Mouse (Mus musculus) testis, adult 2 months (tissue): ENCODE measurements around the gene Rbfox3. TPM values are rescaled to one million over a fixed set of nuclear protein-coding genes. Genes with fewer than 3 reads are reported as not detected.

Source experiments
- H3K27ac ChIP-seq: fragments of 200-500 bp; 2 replicates; pipeline ENCODE4 v1.5.1; 2012; ENCODE audit warnings: low read depth, low read length; ENCODE audit not compliant: control insufficient read depth, insufficient read depth
- H3K27me3 ChIP-seq: fragments of 200-500 bp; 2 replicates; pipeline ENCODE4 v1.6.1; 2012; ENCODE audit warnings: mild to moderate bottlenecking, low read length, moderate library complexity; ENCODE audit not compliant: control insufficient read depth, insufficient read depth
- H3K36me3 ChIP-seq: fragments of 200-500 bp; 2 replicates; pipeline ENCODE4 v1.6.1; 2012; ENCODE audit warnings: mild to moderate bottlenecking, low read length; ENCODE audit not compliant: control insufficient read depth, insufficient read depth
- H3K4me1 ChIP-seq: fragments of 200-500 bp; 2 replicates; pipeline ENCODE4 v1.6.1; 2012; ENCODE audit warnings: low read length; ENCODE audit not compliant: control insufficient read depth, insufficient read depth
- H3K4me3 ChIP-seq: fragments of 200-500 bp; 2 replicates; pipeline ENCODE4 v1.5.1; 2012; ENCODE audit warnings: low read depth, mild to moderate bottlenecking, low read length, moderate library complexity, mixed read lengths; ENCODE audit not compliant: control insufficient read depth
- CTCF ChIP-seq: fragments of 200-500 bp; IDR thresholded peaks from 2 replicates; pipeline ENCODE4 v1.5.1; 2012; ENCODE audit warnings: low read depth, mild to moderate bottlenecking, inconsistent platforms, low read length, moderate library complexity; ENCODE audit not compliant: control insufficient read depth, insufficient read depth, insufficient replicate concordance
- POLR2A ChIP-seq: fragments of 200-500 bp; IDR thresholded peaks from 2 replicates; pipeline ENCODE4 v1.6.1; 2012; ENCODE audit warnings: low read depth, mild to moderate bottlenecking, inconsistent platforms, low read length, moderate library complexity; ENCODE audit not compliant: control insufficient read depth
- polyA plus RNA-seq: library from polyadenylated mRNA; depleted of rRNA; stranded (reverse); fragments of >200 nt; gene quantifications from 2 replicates; pipeline ENCODE4 v1.2.3, GENCODE M21; 2012

The Rbfox3 gene
- polyA plus RNA-seq, 1 experiment, result 0.28 TPM

GRCm38 (mm10) chr11:118875243-118875897, 36.0 kb downstream of the Rbfox3 start:
- Histone ChIP-seq H3K36me3 (no peaks in the 10 kb centered on the region), H3K27ac (no peak overlapping the region), H3K4me1 (no peaks in the 10 kb centered on the region), H3K27me3 (no peaks in the 10 kb centered on the region), H3K4me3 (no peak overlapping the region)
- TF ChIP-seq POLR2A (no peak), CTCF (no peak; the same call in 1 of the 2 replicates)

GRCm38 (mm10) chr11:118874487-118875095, 36.8 kb downstream of the Rbfox3 start:
- no peak overlapping the region for H3K27ac ChIP-seq
- H3K4me1 ChIP-seq, result no peaks in the 10 kb centered on the region
- no peaks in the 10 kb centered on the region for H3K27me3 ChIP-seq
- no peak overlapping the region for H3K4me3 ChIP-seq
- H3K36me3 ChIP-seq, result no peaks in the 10 kb centered on the region
- TF ChIP-seq POLR2A, result no peak
- TF ChIP-seq CTCF, result no peak

GRCm38 (mm10) chr11:118874022-118874421, 37.4 kb downstream of the Rbfox3 start:
- H3K27ac ChIP-seq, result no peak overlapping the region
- H3K36me3 ChIP-seq, result no peaks in the 10 kb centered on the region
- H3K4me3 ChIP-seq, result no peak overlapping the region
- H3K4me1 ChIP-seq, result no peaks in the 10 kb centered on the region
- no peak for TF ChIP-seq POLR2A
- TF ChIP-seq CTCF, result no peak
- H3K27me3 ChIP-seq, result no peaks in the 10 kb centered on the region

GRCm38 (mm10) chr11:118871527-118871926, 39.9 kb downstream of the Rbfox3 start:
- no peak for TF ChIP-seq CTCF
- TF ChIP-seq POLR2A, result no peak
- H3K27me3 ChIP-seq, result no peaks in the 10 kb centered on the region
- H3K27ac ChIP-seq, result no peak overlapping the region
- H3K4me3 ChIP-seq, result no peak overlapping the region
- H3K36me3 ChIP-seq, result no peaks in the 10 kb centered on the region
- H3K4me1 ChIP-seq, result no peaks in the 10 kb centered on the region

GRCm38 (mm10) chr11:118863360-118863759, 48.0 kb downstream of the Rbfox3 start:
- TF ChIP-seq POLR2A (no peak), CTCF (no peak)
- H3K27me3 ChIP-seq, result no peaks in the 10 kb centered on the region
- no peaks in the 10 kb centered on the region for H3K36me3 ChIP-seq
- no peaks in the 10 kb centered on the region for H3K4me1 ChIP-seq
- no peak overlapping the region for H3K27ac ChIP-seq
- H3K4me3 ChIP-seq, result no peak overlapping the region

- no peak overlapping the region for H3K4me3 ChIP-seq
- H3K4me1 ChIP-seq, result no peaks in the 10 kb centered on the region
- H3K27ac ChIP-seq, result no peak overlapping the region
- no peaks in the 10 kb centered on the region for H3K36me3 ChIP-seq
- no peak for TF ChIP-seq POLR2A
- no peak for TF ChIP-seq CTCF
- H3K27me3 ChIP-seq, result no peaks in the 10 kb centered on the region
Observed at GRCm38 (mm10) chr11:118861801-118862431, 49.5 kb downstream of the Rbfox3 start.

GRCm38 (mm10) chr11:118861246-118861645, 50.2 kb downstream of the Rbfox3 start:
- Histone ChIP-seq H3K27ac (no peak overlapping the region), H3K27me3 (no peaks in the 10 kb centered on the region), H3K36me3 (no peaks in the 10 kb centered on the region), H3K4me3 (no peak overlapping the region), H3K4me1 (no peaks in the 10 kb centered on the region)
- TF ChIP-seq POLR2A (no peak), CTCF (no peak)
